Mouse (Mus musculus) heart, postnatal 25 days (tissue): ENCODE results near the gene Mgat3. TPM values are rescaled to one million over a fixed set of nuclear protein-coding genes. Genes with fewer than 3 reads are reported as not detected.

Experiments used
- DNase-seq: peaks from one replicate; pipeline ENCODE4 v3.0.0; 2022; ENCODE audit warnings: low spot score
- intact Hi-C: fragments of 180-260 bp; cut with DNase I; formaldehyde crosslinking; loops from one replicate; pipeline ENCODE4 v1.15.1; 2025
- total RNA-seq, 2 experiments: library from RNA; stranded (reverse); gene quantifications; 2 replicates each; pipeline ENCODE4 v1.2.3; 2021

Mgat3 gene
- 1 to 10 TPM; 1.5 to 1.6 TPM for total RNA-seq

- intact Hi-C loops = loop anchor here (5.0 kb wide), 1 partner anchor 41 kb away; the partner anchor contains the start of gene Tab1
- DNase-seq = no peak
Observed at GRCm38 (mm10) chr15:80173001-80173771, at the start of gene Mgat3. Gene Mgat3 (plus strand): TSS chr15:80173721.

GRCm38 (mm10) chr15:80124651-80125050, 48.9 kb upstream of the Mgat3 start:
- intact Hi-C loops = no loop called here
- no peak for DNase-seq

- no peak for DNase-seq
- intact Hi-C loops = no loop called here
Observed at GRCm38 (mm10) chr15:80127191-80127590, 46.3 kb upstream of the Mgat3 start.

GRCm38 (mm10) chr15:80129982-80130381, 43.5 kb upstream of the Mgat3 start:
- DNase-seq = no peak
- intact Hi-C loops = loop anchor here (5.0 kb wide), 3 partner anchors 42 to 97 kb away; partner anchors contain the start of gene Mgat3

GRCm38 (mm10) chr15:80130689-80131088, 42.8 kb upstream of the Mgat3 start:
- intact Hi-C loops = loop anchor here (5.0 kb wide), 3 partner anchors 42 to 97 kb away; partner anchors contain the start of gene Mgat3
- no peak for DNase-seq

GRCm38 (mm10) chr15:80131421-80131820, 42.1 kb upstream of the Mgat3 start:
- intact Hi-C loops = loop anchor here (5.0 kb wide), 3 partner anchors 41 to 96 kb away; partner anchors contain the start of gene Mgat3
- DNase-seq = no peak

- DNase-seq = no peak
- intact Hi-C loops = loop anchor here (5.0 kb wide), 3 partner anchors 40 to 95 kb away; partner anchors contain the start of gene Mgat3
Observed at GRCm38 (mm10) chr15:80132452-80132851, 41.1 kb upstream of the Mgat3 start.

- intact Hi-C loops = loop anchor here (5.0 kb wide), 3 partner anchors 39 to 94 kb away; partner anchors contain the start of gene Mgat3
- DNase-seq = peak; percentile 84
Observed at GRCm38 (mm10) chr15:80132993-80133586, 40.4 kb upstream of the Mgat3 start, which contains the start of gene Tab1. Gene Tab1 (plus strand): TSS chr15:80133127.

GRCm38 (mm10) chr15:80133682-80134449, 39.7 kb upstream of the Mgat3 start:
- no peak for DNase-seq
- intact Hi-C loops = loop anchor here (5.0 kb wide), 3 partner anchors 38 to 93 kb away; partner anchors contain the start of gene Mgat3

- intact Hi-C loops = loop anchor here (5.0 kb wide), 3 partner anchors 38 to 93 kb away; partner anchors contain the start of gene Mgat3
- DNase-seq = no peak
Observed at GRCm38 (mm10) chr15:80134450-80134847, 39.1 kb upstream of the Mgat3 start.

GRCm38 (mm10) chr15:80135499-80135898, 38.0 kb upstream of the Mgat3 start:
- DNase-seq = no peak
- intact Hi-C loops = no loop called here

- intact Hi-C loops = no loop called here
- DNase-seq = no peak
Observed at GRCm38 (mm10) chr15:80136645-80137044, 36.9 kb upstream of the Mgat3 start.

GRCm38 (mm10) chr15:80137945-80138791, 35.4 kb upstream of the Mgat3 start:
- DNase-seq = no peak
- intact Hi-C loops = no loop called here

GRCm38 (mm10) chr15:80140302-80140701, 33.2 kb upstream of the Mgat3 start:
- intact Hi-C loops = no loop called here
- DNase-seq = no peak

GRCm38 (mm10) chr15:80140878-80141277, 32.6 kb upstream of the Mgat3 start:
- intact Hi-C loops = no loop called here
- no peak for DNase-seq

- DNase-seq = no peak
- intact Hi-C loops = no loop called here
Observed at GRCm38 (mm10) chr15:80142130-80142529, 31.4 kb upstream of the Mgat3 start.

- DNase-seq = no peak
Observed at GRCm38 (mm10) chr15:80143760-80144159, 29.8 kb upstream of the Mgat3 start.

GRCm38 (mm10) chr15:80145397-80145796, 28.1 kb upstream of the Mgat3 start:
- no peak for DNase-seq
- intact Hi-C loops = no loop called here

More at GRCm38 (mm10) chr15:80143760-80144159, 29.8 kb upstream of the Mgat3 start:
- intact Hi-C loops = no loop called here

GRCm38 (mm10) chr15:80146153-80146552, 27.4 kb upstream of the Mgat3 start:
- intact Hi-C loops = no loop called here
- DNase-seq = no peak
